Mouse (Mus musculus) MEL (cell line): ENCODE data around the gene Abat. TPM values are rescaled to one million over a fixed set of nuclear protein-coding genes. Genes with fewer than 3 reads are reported as not detected.

Experiments
- DNase-seq: peaks from one replicate; pipeline ENCODE4 v3.0.0; 2011; ENCODE audit warnings: low read depth, low spot score
- H3K27ac ChIP-seq: 2 replicates; pipeline ENCODE4 v1.5.1; 2012; ENCODE audit warnings: low read depth, mild to moderate bottlenecking, control low read depth, low read length, moderate library complexity; ENCODE audit not compliant: control insufficient read depth
- H3K27me3 ChIP-seq, 2 experiments: fragments of 150-350 bp in 1 of 2; sonication (generic) in 1 of 2; 2 replicates each; pipeline ENCODE4 v1.6.1; 2012; ENCODE audit warnings: low read length in 2 of 2, mild to moderate bottlenecking in 2 of 2, improper control_type of control experiment in 1 of 2, moderate library complexity in 1 of 2; ENCODE audit not compliant: insufficient read depth in 2 of 2, control insufficient read depth in 1 of 2
- H3K36me3 ChIP-seq, 2 experiments: 2 replicates each; pipeline ENCODE4 v1.6.1; 2012 to 2014; ENCODE audit warnings: low read length in 2 of 2, improper control_type of control experiment in 1 of 2, inconsistent platforms in 1 of 2, mild to moderate bottlenecking in 1 of 2; ENCODE audit not compliant: insufficient read depth in 2 of 2, control insufficient read depth in 1 of 2
- H3K4me1 ChIP-seq, 2 experiments: fragments of 150-350 bp in 1 of 2; sonication (generic) in 1 of 2; 2 replicates each; pipeline ENCODE4 v1.6.1; 2012; ENCODE audit warnings: low read length in 2 of 2, improper control_type of control experiment in 1 of 2, mild to moderate bottlenecking in 1 of 2; ENCODE audit not compliant: insufficient read depth in 2 of 2, control insufficient read depth in 1 of 2
- H3K4me3 ChIP-seq, 2 experiments: fragments of 150-350 bp in 1 of 2; sonication (generic) in 1 of 2; 2 replicates each; pipeline ENCODE4 v1.5.1; 2012; ENCODE audit warnings: low read depth in 2 of 2, low read length in 2 of 2, mild to moderate bottlenecking in 2 of 2, moderate library complexity in 2 of 2, control low read depth in 1 of 2, improper control_type of control experiment in 1 of 2; ENCODE audit not compliant: control insufficient read depth in 1 of 2, insufficient read depth in 1 of 2
- H3K79me2 ChIP-seq: 2 replicates; pipeline ENCODE4 v1.6.1; 2012; ENCODE audit warnings: mild to moderate bottlenecking, low read length, moderate library complexity; ENCODE audit not compliant: control insufficient read depth, poor library complexity, insufficient read depth
- H3K9ac ChIP-seq: 2 replicates; pipeline ENCODE4 v1.6.1; 2012; ENCODE audit warnings: low read depth, mild to moderate bottlenecking, control low read depth, low read length, moderate library complexity; ENCODE audit not compliant: control insufficient read depth, poor library complexity, severe bottlenecking
- H3K9me3 ChIP-seq: fragments of 150-350 bp; sonication (generic); replicated peaks from 2 replicates; pipeline ENCODE4 v1.6.1; 2012; ENCODE audit warnings: mild to moderate bottlenecking, low read length, improper control_type of control experiment, moderate library complexity; ENCODE audit not compliant: insufficient read depth
- CHD1 ChIP-seq: IDR thresholded peaks from 2 replicates; pipeline ENCODE4 v1.6.1; 2012; ENCODE audit warnings: low read depth, mild to moderate bottlenecking, inconsistent platforms, low read length, improper control_type of control experiment
- CHD2 ChIP-seq: IDR thresholded peaks from 2 replicates; pipeline ENCODE4 v1.6.1; 2011; ENCODE audit warnings: low read length, improper control_type of control experiment
- CTCF ChIP-seq, 3 experiments: IDR thresholded peaks in 2 of 3; conservative IDR thresholded peaks in 1 of 3; 2 replicates each; pipeline ENCODE4 v1.5.1; 2011 to 2012; ENCODE audit warnings: low read length in 3 of 3, low read depth in 2 of 3, mild to moderate bottlenecking in 2 of 3, improper control_type of control experiment in 1 of 3, inconsistent platforms in 1 of 3, mixed read lengths in 1 of 3, moderate library complexity in 1 of 3; ENCODE audit not compliant: control insufficient read depth in 1 of 3, insufficient read depth in 1 of 3, poor library complexity in 1 of 3, severe bottlenecking in 1 of 3
- E2F4 ChIP-seq: IDR thresholded peaks from 2 replicates; pipeline ENCODE4 v1.6.1; 2011; ENCODE audit warnings: low read depth, low read length, improper control_type of control experiment, borderline replicate concordance
- ELF1 ChIP-seq: IDR thresholded peaks from 2 replicates; pipeline ENCODE4 v1.6.1; 2014; ENCODE audit warnings: low read depth, mild to moderate bottlenecking, inconsistent platforms, low read length, improper control_type of control experiment, moderate library complexity
- EP300 ChIP-seq, 2 experiments: IDR thresholded peaks; 2 replicates each; pipeline ENCODE4 v1.6.1; 2011; ENCODE audit warnings: improper control_type of control experiment in 2 of 2, low read length in 2 of 2, low read depth in 1 of 2, mild to moderate bottlenecking in 1 of 2
- ETS1 ChIP-seq: IDR thresholded peaks from 2 replicates; pipeline ENCODE4 v1.6.1; 2012; ENCODE audit warnings: low read depth, mild to moderate bottlenecking, inconsistent platforms, low read length, improper control_type of control experiment, moderate library complexity
- GABPA ChIP-seq: IDR thresholded peaks from 2 replicates; pipeline ENCODE4 v1.6.1; 2012; ENCODE audit warnings: low read depth, mild to moderate bottlenecking, inconsistent platforms, low read length, improper control_type of control experiment, moderate library complexity
- GATA1 ChIP-seq: IDR thresholded peaks from 2 replicates; pipeline ENCODE4 v1.6.1; 2011; ENCODE audit warnings: low read depth, low read length, improper control_type of control experiment
- HCFC1 ChIP-seq: IDR thresholded peaks from 2 replicates; pipeline ENCODE4 v1.6.1; 2012; ENCODE audit warnings: low read depth, mild to moderate bottlenecking, inconsistent platforms, low read length, improper control_type of control experiment, moderate library complexity
- JUND ChIP-seq: IDR thresholded peaks from 2 replicates; pipeline ENCODE4 v1.6.1; 2011; ENCODE audit warnings: low read depth, mild to moderate bottlenecking, improper control_type of control experiment, low read length
- MAFK ChIP-seq: IDR thresholded peaks from 2 replicates; pipeline ENCODE4 v1.6.1; 2011; ENCODE audit warnings: low read depth, mild to moderate bottlenecking, low read length, improper control_type of control experiment, borderline replicate concordance
- MAX ChIP-seq: IDR thresholded peaks from 2 replicates; pipeline ENCODE4 v1.6.1; 2011; ENCODE audit warnings: low read length, improper control_type of control experiment
- MAZ ChIP-seq: IDR thresholded peaks from 2 replicates; pipeline ENCODE4 v1.6.1; 2012; ENCODE audit warnings: low read depth, mild to moderate bottlenecking, inconsistent platforms, low read length, improper control_type of control experiment
- MEF2A ChIP-seq: IDR thresholded peaks from 2 replicates; pipeline ENCODE4 v1.6.1; 2014; ENCODE audit warnings: low read depth, mild to moderate bottlenecking, inconsistent platforms, low read length, improper control_type of control experiment; ENCODE audit not compliant: poor library complexity, insufficient replicate concordance, severe bottlenecking; ENCODE audit errors: extremely low read depth
- MXI1 ChIP-seq: IDR thresholded peaks from 2 replicates; pipeline ENCODE4 v1.6.1; 2011; ENCODE audit warnings: mild to moderate bottlenecking, low read depth, low read length, improper control_type of control experiment
- MYB ChIP-seq: IDR thresholded peaks from 2 replicates; pipeline ENCODE4 v1.6.1; 2011; ENCODE audit warnings: mild to moderate bottlenecking, low read depth, low read length, improper control_type of control experiment
- NELFE ChIP-seq: IDR thresholded peaks from 2 replicates; pipeline ENCODE4 v1.6.1; 2011; ENCODE audit warnings: low read depth, low read length, improper control_type of control experiment
- NRF1 ChIP-seq: IDR thresholded peaks from 2 replicates; pipeline ENCODE4 v1.6.1; 2014; ENCODE audit warnings: low read depth, mild to moderate bottlenecking, inconsistent platforms, low read length, improper control_type of control experiment, moderate library complexity; ENCODE audit not compliant: poor library complexity, insufficient read depth, severe bottlenecking
- POLR2A ChIP-seq, 2 experiments: IDR thresholded peaks; 2 replicates each; pipeline ENCODE4 v1.6.1; 2011 to 2012; ENCODE audit warnings: low read length in 2 of 2, mild to moderate bottlenecking in 2 of 2, control low read depth in 1 of 2, improper control_type of control experiment in 1 of 2, low read depth in 1 of 2, moderate library complexity in 1 of 2; ENCODE audit not compliant: control insufficient read depth in 1 of 2, insufficient read depth in 1 of 2, poor library complexity in 1 of 2
- POLR2AphosphoS5 ChIP-seq: IDR thresholded peaks from 2 replicates; pipeline ENCODE4 v1.6.1; 2012; ENCODE audit warnings: low read depth, borderline replicate concordance, mild to moderate bottlenecking, inconsistent platforms, low read length, moderate library complexity, mixed read lengths
- RCOR1 ChIP-seq: IDR thresholded peaks from 2 replicates; pipeline ENCODE4 v1.6.1; 2012; ENCODE audit warnings: low read depth, mild to moderate bottlenecking, inconsistent platforms, low read length, improper control_type of control experiment
- SIN3A ChIP-seq: IDR thresholded peaks from 2 replicates; pipeline ENCODE4 v1.6.1; 2012; ENCODE audit warnings: low read length, improper control_type of control experiment, inconsistent platforms
- TAL1 ChIP-seq: IDR thresholded peaks from 2 replicates; pipeline ENCODE4 v1.6.1; 2012; ENCODE audit warnings: mild to moderate bottlenecking, inconsistent platforms, low read length, moderate library complexity, mixed read lengths
- TBP ChIP-seq: IDR thresholded peaks from 2 replicates; pipeline ENCODE4 v1.8.0; 2011; ENCODE audit warnings: low read depth, low read length, improper control_type of control experiment
- TCF12 ChIP-seq: IDR thresholded peaks from 2 replicates; pipeline ENCODE4 v1.6.1; 2014; ENCODE audit warnings: low read depth, mild to moderate bottlenecking, inconsistent platforms, low read length, improper control_type of control experiment, moderate library complexity
- USF1 ChIP-seq: IDR thresholded peaks from 2 replicates; pipeline ENCODE4 v1.6.1; 2014; ENCODE audit warnings: low read depth, mild to moderate bottlenecking, inconsistent platforms, low read length, improper control_type of control experiment, moderate library complexity
- USF2 ChIP-seq, 2 experiments: IDR thresholded peaks; 2 replicates each; pipeline ENCODE4 v1.6.1; 2011 to 2012; ENCODE audit warnings: improper control_type of control experiment in 2 of 2, low read length in 2 of 2, borderline replicate concordance in 1 of 2, inconsistent platforms in 1 of 2, low read depth in 1 of 2, mild to moderate bottlenecking in 1 of 2; ENCODE audit not compliant: insufficient read depth in 1 of 2
- ZMIZ1 ChIP-seq: IDR thresholded peaks from 2 replicates; pipeline ENCODE4 v1.6.1; 2012; ENCODE audit warnings: low read depth, mild to moderate bottlenecking, inconsistent platforms, low read length, improper control_type of control experiment, moderate library complexity
- ZNF384 ChIP-seq: IDR thresholded peaks from 2 replicates; pipeline ENCODE4 v1.6.1; 2012; ENCODE audit warnings: low read depth, mild to moderate bottlenecking, inconsistent platforms, low read length, improper control_type of control experiment
- polyA plus RNA-seq, 2 experiments: library from polyadenylated mRNA; stranded (reverse) in 1 of 2; unstranded in 1 of 2; fragments of >175 nt in 1 of 2; fragments of >200 nt in 1 of 2; gene quantifications; 2 replicates each; pipeline versions ENCODE4 v1.2.1 to v1.2.4; 2012; ENCODE audit warnings: low replicate concordance in 2 of 2, low read depth in 1 of 2; ENCODE audit not compliant: insufficient read length in 2 of 2, insufficient read depth in 1 of 2, missing spikeins in 1 of 2
- total RNA-seq: library from RNA; depleted of rRNA; stranded (reverse); fragments of 300-350 nt; gene quantifications from 2 replicates; pipeline ENCODE4 v1.2.3, GENCODE M21; 2012

Abat gene
- total and polyA plus RNA-seq, 3 experiments: 0.27 to 0.77 TPM; not detected in 1

DNA sequence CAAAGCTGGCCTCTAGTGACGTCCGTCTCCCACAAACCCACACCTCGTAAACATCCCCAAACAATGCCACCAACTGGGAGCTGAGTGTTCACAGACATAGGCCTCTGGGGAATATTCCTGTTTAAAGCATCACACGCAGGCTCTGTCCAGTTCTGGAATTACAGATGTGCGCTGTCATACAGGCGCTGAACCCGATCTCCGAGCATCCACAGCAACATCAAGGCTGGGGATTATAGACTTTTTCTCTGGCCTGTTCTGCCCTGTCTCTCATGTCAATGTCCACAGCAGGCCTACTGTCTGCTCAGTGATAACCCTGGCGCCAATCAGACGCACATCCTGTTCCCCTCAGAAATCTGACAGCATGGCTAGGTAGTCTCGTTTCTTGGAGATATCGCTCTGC, 57.1 kb downstream of the Abat start:
- TF ChIP-seq GABPA: no peak
- no peak for TF ChIP-seq TCF12
- TF ChIP-seq ZNF384: no peak
- TF ChIP-seq RCOR1: no peak
- no peak for TF ChIP-seq MAZ
- TF ChIP-seq SIN3A: no peak
- TF ChIP-seq EP300 (IDR thresholded peaks at IDR 0.05; ENCODE audit: low read depth in 1 of 2, low read length in 2 of 2): no peak
- TF ChIP-seq JUND: no peak
- no peak for TF ChIP-seq CTCF (IDR thresholded peaks at IDR 0.05 in 2 of 3, conservative IDR thresholded peaks at IDR 0.05 in 1 of 3; ENCODE audit: control insufficient read depth in 1 of 3, insufficient read depth in 1 of 3, low read depth in 2 of 3, low read length in 3 of 3, poor library complexity in 1 of 3, severe bottlenecking in 1 of 3)
- TF ChIP-seq HCFC1: no peak
- no peak for TF ChIP-seq USF2 (IDR thresholded peaks at IDR 0.05; ENCODE audit: borderline replicate concordance in 1 of 2, insufficient read depth in 1 of 2, low read depth in 1 of 2, low read length in 2 of 2)
- TF ChIP-seq E2F4: no peak
- TF ChIP-seq MAFK: no peak
- TF ChIP-seq TAL1: no peak
- TF ChIP-seq GATA1: no peak
- TF ChIP-seq CHD2: no peak
- TF ChIP-seq NRF1: no peak
- DNase-seq: no peak
- no peaks in the 10 kb centered on the region for H3K9me3 ChIP-seq
- no peaks in the 10 kb centered on the region for H3K36me3 ChIP-seq
- H3K27ac ChIP-seq: no peak overlapping the region
- H3K4me3 ChIP-seq: no peak overlapping the region
- no peak overlapping the region for H3K9ac ChIP-seq
- H3K79me2 ChIP-seq: no peaks in the 10 kb centered on the region
- peaks cover 0 to 6% of the 10 kb centered on the region in 2 experiments; a peak in 2 of 4 replicates for H3K27me3 ChIP-seq
- no peaks in the 10 kb centered on the region for H3K4me1 ChIP-seq

- peaks cover 0 to 6% of the 10 kb centered on the region in 2 experiments; a peak in 2 of 4 replicates for H3K27me3 ChIP-seq
- no peaks in the 10 kb centered on the region for H3K4me1 ChIP-seq
- H3K9ac ChIP-seq: no peak overlapping the region
- no peak for DNase-seq
- H3K4me3 ChIP-seq: no peak overlapping the region
- H3K9me3 ChIP-seq: no peaks in the 10 kb centered on the region
- no peaks in the 10 kb centered on the region for H3K36me3 ChIP-seq
- TF ChIP-seq TBP: no peak
- TF ChIP-seq USF1: no peak
- no peak for TF ChIP-seq ELF1
- no peak for TF ChIP-seq MXI1
- TF ChIP-seq EP300 (IDR thresholded peaks at IDR 0.05; ENCODE audit: low read depth in 1 of 2, low read length in 2 of 2): no peak
- TF ChIP-seq MYB: no peak
- TF ChIP-seq POLR2AphosphoS5: no peak
- no peak for TF ChIP-seq MAX
- no peak for TF ChIP-seq NRF1
- TF ChIP-seq ZMIZ1: no peak
- no peak for TF ChIP-seq SIN3A
- TF ChIP-seq MEF2A: no peak
- TF ChIP-seq POLR2A (IDR thresholded peaks at IDR 0.05; ENCODE audit: control insufficient read depth in 1 of 2, insufficient read depth in 1 of 2, low read depth in 1 of 2, low read length in 2 of 2, poor library complexity in 1 of 2): no peak
- TF ChIP-seq CHD1: no peak
- no peak for TF ChIP-seq HCFC1
- TF ChIP-seq CHD2: no peak
- no peak for TF ChIP-seq MAZ
- TF ChIP-seq NELFE: no peak
- TF ChIP-seq E2F4: no peak
- no peak for TF ChIP-seq ETS1
- H3K27ac ChIP-seq: no peak overlapping the region
- no peaks in the 10 kb centered on the region for H3K79me2 ChIP-seq
These were observed 57.8 kb downstream of the Abat start for GRCm38 (mm10) chr16:8570901-8571615.
